Mouse (Mus musculus) cortical plate, adult 2 months (tissue): ENCODE measurements around the gene Nedd9.

Source experiments
- CTCF ChIP-seq: fragments of 200-500 bp; IDR thresholded peaks from 2 replicates; pipeline ENCODE4 v1.5.1; 2011; ENCODE audit warnings: mild to moderate bottlenecking, control low read depth, low read length; ENCODE audit not compliant: insufficient read depth; ENCODE audit errors: extremely low read depth
- POLR2A ChIP-seq: fragments of 200-500 bp; IDR thresholded peaks from 2 replicates; pipeline ENCODE4 v1.6.1; 2011; ENCODE audit warnings: mild to moderate bottlenecking, low read length, control low read depth; ENCODE audit not compliant: insufficient read depth; ENCODE audit errors: extremely low read depth

DNA sequence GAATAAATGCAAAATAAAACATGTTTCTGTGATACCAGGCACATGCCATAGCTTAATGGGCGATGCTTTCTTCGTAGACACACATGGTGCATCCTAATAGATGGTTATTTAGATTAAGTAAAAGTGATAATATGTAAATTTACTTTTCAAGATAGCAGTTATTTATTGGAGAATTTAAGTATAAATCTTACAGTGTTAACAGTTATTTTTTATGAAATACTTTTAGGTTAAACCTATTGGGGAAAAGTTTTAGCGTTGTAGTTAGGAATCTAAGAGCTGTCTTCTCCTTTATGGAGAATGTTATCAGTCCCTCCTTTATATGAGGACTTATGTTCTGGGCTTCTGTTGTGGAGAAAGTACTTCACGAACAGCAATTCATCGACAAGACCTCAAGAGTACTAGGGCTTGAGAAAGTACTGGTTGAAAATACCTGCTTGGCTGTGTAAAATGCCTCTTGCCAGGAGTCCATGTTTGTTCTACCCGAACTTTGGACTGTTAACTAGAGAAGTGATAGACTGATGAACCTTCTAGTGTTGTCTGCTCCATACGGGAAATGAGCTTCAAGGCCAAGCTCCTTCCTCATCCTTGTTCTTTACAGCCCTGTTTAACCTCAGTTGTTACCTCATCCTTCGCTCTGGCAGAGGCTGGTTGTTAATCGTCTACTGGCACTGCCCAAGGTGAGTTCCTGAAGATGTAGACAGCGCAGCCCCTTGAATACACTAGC is 213.1 kb downstream of the Nedd9 start, which contains the start of gene Gm17364:
- no peak for TF ChIP-seq CTCF
- TF ChIP-seq POLR2A: no peak
